Mouse (Mus musculus) heart, postnatal 4 days (tissue): Measurements from ENCODE around the gene Oas1d. TPM values are rescaled to one million over a fixed set of nuclear protein-coding genes. Genes with fewer than 3 reads are reported as not detected.
"Not testable (repeated sequence)": the region's sequence is repeated elsewhere in the genome, so short reads cannot be mapped to it uniquely, and the experiment has no call there.

Experiments used
- DNase-seq: peaks from one replicate; pipeline ENCODE4 v3.0.0; 2021
- total RNA-seq, 2 experiments: library from RNA; stranded (reverse); gene quantifications; 2 replicates each; pipeline ENCODE4 v1.2.3; 2021

Oas1d gene
- not detected for total RNA-seq

DNA sequence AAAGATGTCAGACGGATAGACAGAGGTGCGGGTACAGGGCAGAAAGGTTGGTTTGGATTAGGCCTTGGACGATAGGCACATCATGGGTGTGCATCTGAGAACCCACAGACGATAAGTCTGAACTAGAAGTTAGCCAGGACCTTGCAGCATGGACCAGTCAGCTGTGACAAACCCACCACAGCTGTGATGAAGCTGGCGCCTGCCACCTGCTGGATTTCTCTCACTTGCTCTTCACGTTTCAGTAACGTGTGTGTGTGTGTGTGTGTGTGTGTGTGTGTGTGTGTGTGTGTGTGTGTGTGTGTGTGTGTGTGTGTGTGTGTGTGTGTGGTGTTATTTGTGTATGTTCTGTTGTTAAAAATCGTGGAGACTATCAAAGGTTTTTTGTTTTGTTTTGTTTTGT is at the start of gene Oas1d:
Gene Oas1d, plus strand, starts transcription at position 333 of the 400 bp plus-strand sequence.
- DNase-seq = not testable (repeated sequence)

DNA sequence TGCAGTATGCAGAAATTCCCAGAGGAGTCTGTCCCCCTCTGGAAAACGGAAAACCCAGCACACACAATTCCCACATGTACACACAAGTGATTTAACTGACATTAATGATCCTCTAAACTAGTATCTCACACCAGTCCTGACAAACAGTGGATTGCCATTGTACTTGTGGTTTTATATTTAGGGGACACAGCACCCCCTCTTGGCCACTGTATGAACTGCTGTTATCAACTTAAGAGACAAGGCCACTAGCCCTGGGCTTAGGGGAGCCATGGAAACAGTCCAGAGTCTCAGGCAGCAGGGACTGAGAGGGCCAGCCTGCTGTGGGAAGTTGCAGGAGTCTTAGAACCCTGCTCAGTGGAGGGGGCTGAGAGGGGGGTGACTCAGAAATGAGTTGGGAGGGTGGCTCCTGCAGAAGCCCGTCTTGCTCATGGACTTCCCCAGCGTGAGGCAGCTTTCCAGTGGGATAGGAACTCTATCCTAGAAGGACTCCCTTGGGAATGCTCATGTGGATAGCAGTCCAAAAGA is 48.9 kb upstream of the Oas1d start:
- peak; percentile 8 for DNase-seq

DNA sequence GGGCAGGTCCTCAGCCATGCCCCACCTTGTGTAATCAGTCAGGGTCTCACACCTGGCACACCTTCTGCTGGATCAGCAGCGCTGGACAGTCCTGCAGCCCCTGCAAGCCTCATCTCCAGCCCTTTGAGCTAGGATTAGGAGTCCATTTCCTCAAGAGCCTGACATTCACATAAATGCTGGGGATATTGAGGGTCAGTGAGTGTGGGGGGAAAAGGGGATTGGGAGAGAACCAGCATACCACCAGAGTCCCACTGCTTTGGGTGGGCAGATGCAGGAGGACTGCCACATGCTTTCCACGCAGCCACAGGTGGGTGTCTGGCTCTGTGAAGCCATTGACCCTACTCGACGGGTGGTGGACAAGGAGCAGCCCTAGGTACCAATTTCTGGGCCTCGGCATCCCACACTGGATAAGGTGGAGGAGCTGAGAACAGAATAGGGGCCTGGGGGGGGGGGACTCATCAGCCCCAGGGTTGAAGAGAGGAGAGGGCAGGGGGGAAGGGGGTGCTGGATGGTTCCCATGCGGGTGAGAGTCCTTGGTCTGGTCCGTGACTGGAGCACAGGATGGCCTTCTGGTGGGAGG is 44.8 kb upstream of the Oas1d start:
- DNase-seq = no peak

DNA sequence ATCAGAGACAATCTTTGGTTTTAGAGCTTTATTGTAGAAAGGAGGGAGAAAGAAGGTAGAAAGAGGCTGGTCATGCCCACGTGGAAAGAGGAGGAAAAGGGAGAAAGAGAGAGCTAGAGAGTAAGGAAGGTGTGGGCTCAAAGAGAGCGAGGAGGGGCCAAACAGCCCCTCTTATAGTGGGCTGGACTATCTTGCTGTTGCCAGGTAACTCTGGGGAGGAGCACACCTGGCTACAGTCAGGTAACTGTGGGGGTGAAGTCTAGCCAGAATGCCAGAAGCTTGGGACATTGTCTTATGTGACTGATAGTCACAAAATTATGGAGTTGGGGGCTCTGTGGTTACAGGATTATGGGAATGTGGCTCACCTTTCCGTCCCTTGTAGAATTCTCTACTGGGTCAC is 44.3 kb upstream of the Oas1d start:
- DNase-seq = no peak

DNA sequence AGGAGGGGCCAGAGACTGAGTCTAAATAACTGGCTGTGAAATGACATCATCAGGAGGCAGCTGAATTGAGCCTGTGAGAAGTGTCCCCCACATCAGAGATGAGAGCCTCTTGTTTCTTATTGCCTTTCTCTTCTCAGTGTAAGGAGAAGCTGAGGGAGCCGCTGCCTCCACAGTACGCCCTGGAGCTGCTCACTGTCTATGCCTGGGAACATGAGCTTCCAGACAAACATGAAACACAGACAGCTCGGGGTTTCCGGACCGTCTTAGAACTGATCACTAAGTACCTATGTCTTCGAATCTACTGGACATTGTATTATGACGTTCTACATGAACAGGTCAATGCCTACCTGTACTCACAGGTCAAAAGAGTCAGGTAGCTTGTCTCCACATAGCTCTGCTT is 43.6 kb upstream of the Oas1d start:
- no peak for DNase-seq

DNA sequence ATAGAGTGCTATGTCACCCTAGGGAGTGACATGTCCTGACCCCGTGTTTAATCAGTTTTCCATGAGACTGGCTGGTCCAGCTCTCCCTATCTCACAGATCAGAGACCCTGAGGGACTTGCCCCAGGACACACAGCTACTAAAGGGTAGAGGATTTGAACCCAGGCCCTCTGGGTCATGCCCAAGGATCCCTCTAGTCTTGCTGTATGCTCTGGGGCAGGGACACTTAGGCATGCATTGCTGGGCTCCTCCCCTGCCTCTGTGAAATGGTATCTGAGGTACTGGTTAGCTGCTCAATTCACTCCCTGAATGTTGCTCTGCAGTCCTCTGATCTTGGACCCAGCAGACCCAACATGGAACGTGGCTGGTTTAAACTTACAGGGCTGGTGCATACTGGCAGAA is 42.9 kb upstream of the Oas1d start:
- no peak for DNase-seq

DNA sequence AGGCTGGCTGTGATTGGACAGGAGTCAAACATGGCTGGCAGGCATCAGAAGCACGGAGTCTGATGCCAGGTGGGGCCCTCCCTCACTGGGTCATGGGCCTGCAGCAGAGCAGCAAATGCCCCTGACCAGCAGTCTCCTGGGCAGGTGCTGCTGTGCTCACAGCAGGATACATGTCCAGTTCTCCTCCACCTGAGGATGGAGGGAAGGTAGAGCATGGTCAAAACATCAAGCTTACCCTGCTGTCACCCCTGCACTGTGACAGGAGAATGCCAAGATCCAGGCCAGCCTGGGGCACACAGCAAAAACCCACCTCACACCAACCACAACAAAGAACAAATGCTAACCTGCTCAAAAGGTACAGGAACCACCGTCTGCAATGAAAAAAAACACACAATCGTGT is 37.5 kb upstream of the Oas1d start:
- not testable (repeated sequence) for DNase-seq

DNA sequence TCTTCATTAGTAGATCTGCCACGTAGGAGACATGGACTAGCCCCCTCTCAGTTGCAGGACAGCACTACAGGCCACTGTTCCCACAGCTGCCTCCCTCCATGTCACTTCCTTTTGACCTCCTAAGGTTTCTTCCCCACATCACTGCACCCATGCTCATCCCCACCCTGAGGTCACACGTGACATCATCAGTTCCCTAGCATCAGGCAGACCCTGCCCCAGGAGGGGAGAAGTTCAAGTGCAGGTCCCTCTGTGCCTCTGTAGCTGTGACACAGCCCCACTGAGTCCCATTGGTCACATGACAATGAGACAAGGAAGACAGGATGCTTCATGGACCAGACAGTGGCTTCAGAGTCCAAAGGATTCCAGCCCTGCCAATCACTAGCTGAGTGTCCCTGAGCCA is 36.9 kb upstream of the Oas1d start:
- DNase-seq = not testable (repeated sequence)

DNA sequence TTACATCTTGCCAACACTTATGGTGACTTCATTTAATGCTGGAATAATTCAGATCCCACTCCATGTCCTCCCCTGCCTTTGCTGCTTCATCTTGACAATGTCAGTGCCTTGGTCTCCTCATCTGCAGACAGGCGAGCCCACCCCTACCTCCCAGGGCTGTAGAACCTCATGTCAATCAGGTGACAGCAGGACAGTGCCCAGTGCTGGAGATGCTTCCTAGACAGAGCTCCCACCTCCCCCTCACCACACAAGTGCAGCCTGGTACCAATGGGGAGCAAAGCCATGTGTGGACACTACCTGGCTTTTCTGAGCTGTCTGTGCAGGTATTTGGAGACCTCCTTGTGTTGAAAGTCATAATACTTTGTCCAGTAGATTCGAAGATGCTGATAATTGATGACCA is 35.5 kb upstream of the Oas1d start:
- not testable (repeated sequence) for DNase-seq

DNA sequence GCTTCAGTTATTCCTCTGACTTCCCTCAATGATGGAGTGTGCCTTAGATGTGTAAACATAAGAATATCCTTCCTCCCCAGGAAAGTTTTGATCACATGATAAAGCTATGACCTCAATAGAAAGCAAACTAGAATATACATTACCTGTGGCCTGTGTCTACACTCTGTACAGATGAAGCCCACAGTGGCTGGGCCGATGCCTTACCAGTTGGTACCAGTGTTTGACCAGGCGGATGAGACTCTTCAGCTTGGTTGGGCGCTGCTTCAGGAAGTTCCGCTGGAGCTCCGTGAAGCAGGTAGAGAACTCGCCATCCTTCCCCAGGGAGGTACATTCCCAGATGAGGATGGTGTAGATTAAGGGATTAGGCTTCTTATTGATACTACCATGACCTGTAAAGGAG is 32.7 kb upstream of the Oas1d start:
- DNase-seq = not testable (repeated sequence)

DNA sequence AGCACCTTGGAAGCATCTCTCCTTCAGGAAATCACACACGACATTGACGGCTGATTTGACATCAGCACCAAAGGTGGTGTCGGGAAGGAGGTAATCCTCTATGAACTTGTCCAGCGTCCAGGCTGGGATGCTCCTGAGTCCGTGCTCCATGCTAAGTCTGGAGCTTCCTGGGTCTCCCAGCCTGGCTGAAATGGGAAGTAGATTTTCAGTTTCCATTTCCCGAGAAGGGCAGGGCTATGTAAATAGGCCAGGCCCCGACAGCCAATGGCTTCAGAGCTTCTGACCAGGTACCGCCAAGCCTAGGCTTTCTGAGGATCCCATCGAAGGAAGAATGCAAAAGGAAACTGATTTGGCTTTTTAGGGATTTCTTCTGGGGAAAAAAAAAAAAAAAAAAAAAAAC is 26.9 kb upstream of the Oas1d start, which contains the start of gene Oas1g:
Gene Oas1g, minus strand, starts transcription at position 201 of the 400 bp plus-strand sequence.
- DNase-seq = not testable (repeated sequence)

DNA sequence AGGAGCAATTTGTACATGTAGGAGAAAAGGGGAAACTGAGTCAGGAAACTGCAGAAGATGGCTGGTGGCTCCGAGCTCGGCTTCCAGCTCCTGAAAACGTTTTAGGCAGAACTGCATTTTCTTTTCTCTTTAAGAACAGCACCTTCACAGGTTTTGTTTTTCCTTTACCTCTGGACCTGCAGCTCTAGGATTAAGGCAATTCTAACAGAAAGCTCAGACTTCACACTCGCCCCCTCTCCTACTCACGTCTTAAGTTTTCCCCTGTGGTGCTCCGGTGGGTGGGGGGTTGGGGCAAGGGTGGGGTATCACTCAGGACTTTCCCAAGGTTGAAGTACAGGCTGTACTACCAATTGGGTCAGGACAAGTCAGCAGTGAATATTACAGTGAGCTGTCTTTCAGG is 26.5 kb upstream of the Oas1d start:
- no peak for DNase-seq

DNA sequence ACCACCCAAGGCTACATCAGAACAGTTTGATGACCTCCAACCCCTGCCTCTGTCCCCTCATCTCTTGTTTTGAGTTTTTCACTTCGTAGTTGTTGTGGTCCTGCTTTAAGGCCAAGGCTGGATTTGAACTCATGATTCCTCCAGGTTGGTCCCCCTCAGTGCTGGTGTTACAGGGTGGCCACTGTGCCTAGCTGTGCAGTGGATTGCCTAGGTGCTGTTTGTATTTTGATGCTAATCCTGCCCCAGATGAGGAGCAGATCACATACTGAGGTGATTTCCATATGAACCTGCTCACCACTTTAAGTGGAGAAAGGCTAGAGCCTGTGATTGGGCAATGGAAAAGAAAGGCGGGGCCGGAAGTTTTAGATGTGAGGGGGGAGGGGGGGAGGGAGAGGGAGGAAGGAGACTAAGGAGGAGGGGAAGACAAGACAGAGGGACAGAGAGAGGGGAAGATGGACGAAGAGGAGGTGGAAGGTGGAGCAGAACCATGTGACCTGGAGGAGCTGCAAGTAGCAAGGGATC is 26.0 kb upstream of the Oas1d start:
- DNase-seq = not testable (repeated sequence)

DNA sequence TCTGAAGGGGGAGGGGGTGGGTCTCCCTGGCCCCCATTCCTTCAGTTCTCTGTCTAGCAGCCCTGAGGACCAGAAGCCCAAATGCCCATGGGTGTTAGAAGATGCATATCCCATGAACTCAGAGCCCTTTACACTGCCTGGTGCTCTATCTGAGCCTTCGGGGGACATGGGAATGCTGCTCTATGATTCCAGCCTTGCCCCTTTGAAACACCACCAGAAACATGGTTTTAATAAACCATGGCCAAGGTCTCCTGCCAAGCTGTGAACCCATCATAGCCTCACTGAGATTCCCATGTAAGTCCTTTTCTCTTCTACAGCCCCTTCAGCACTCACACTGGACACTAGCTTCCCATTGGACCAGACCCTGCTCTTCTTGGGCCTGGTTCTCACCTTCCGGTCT is 24.3 kb upstream of the Oas1d start:
- DNase-seq = no peak

DNA sequence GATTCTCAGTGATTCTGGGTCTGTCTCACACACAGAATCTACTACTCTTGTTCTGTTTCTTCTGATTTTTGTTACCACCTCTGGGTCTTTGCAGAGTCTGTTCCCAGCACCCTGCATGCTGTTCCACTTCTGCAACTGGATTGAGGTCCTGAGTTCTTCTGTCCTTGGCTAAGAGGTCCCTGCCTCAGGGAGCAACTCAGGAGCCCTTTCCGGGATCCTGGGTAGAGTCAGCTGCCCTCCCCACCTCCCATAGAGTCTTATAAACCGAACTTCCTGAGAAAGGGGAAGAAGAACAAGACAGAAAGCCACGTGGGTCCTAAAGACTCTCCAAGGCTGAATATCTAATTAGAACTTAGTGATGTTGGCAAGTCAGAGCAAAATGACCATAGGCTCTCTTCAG is 23.3 kb upstream of the Oas1d start:
- no peak for DNase-seq

DNA sequence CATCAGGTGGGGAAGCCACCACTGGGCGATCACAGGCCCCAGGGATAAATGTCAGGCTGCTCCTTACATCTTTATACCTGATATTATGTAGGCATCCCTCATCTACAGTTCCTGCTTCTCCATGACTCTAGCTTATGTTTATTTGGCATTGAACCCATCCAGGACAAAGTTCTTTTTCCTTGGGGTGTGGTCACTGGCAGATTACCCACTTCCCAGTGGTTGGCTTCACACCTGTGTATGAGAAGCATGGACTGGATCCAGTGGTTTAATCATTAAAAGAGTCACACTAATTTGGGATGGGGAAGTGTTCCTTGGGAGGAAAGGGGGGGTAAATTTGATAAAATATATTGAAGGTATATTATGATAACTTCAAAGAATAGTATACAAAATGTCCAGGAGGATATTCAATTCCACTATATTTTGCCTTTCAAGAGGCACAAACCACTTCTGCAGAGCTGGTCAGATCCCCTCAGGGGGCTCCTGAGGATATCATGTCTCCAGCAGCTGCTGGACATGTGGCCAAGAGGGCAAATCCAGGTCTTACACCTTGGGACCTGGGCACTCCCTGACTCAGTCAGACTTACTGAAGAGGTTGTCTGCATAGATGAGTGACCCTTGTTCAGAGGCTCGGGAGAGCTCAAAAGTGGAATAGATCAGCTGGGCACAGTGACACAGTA is 22.6 kb upstream of the Oas1d start:
- not testable (repeated sequence) for DNase-seq

DNA sequence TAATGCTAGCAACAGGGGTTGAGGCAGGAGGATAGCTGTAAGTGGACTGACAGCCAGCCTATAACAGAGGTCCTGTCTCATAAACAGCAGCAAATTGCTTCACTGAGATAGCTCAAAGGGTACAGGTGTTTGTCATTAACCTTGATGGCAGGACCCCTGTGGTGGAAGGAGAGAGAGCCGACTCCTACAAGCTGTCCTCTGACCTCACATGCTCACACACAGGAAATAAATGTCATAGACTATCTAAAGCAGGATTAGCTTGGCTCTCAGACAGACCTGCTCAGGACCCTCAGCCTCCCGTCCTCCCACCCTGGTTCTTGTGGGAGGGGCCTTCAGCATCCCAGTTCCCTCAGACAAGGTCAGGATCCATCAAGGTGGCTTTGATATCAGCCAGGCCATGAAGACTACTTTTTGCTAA is 22.1 kb upstream of the Oas1d start:
- no peak for DNase-seq

DNA sequence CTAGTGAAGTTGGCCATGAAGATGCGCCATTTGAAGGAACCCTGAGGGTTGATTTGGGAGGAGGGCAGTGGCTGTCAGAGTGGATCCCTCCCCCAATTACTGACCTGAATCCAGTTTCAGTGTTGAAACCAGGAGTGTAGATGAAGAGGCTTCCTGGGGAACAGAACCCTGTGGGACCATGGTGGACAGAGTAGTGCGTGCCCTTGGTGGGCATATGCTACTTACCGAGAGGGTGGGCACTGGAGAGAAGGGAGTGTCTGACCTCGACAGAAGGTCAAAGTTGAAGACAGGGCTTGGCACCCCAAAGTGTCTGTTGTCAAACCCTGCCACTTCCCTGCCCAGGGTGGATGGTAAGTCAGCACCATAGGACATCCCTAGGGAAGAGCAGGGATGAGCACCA is 20.5 kb upstream of the Oas1d start:
- DNase-seq = not testable (repeated sequence)

DNA sequence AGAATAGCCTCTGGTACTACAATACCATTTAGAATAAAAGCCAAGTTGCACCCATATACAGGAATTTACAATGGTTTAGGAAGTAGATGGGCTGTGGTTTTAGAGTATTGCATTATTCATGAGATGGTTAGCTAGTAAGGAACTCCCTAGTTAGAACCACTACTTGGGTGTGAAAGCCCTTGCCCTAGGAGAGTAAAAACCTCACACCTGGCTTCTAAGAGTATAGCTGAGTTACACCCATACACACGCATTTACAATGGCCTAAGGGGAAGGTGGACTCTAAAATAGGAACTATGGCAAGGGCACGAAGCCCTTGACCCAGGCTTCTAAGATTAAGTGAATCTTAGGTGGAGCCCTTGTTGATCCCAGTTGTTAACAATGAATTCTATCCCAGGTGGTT is 19.6 kb upstream of the Oas1d start:
- not testable (repeated sequence) for DNase-seq

DNA sequence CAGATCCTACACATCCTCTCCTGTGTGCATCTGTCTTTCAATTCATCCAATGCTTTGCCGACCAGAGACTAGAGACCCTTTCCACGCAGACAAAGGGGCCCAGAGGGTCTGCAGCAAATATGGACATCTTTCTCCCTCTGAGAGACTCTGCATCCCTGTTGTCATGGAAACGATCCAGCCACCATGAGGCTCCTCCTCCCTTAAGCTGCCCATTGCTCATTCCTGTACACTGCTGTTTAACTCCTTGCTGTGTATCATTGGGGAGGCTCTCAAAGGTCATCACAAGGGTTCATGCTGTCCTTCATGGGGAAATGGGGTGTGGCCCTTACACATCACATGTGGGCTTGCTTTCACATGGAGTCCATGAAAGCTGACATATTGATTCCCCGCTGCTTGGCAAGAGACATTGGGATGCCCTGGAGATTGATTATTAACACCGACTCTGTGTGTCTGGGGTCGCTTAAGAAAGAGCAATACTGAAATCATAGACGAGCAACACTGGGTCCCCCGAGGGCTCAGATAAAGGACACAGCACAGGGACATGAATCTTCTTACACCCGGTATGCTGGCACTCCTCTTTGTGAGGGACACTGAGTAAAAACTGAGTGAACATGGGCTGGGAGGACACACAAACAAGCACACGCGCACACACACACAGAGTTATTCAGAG is 19.0 kb upstream of the Oas1d start:
- DNase-seq = no peak

DNA sequence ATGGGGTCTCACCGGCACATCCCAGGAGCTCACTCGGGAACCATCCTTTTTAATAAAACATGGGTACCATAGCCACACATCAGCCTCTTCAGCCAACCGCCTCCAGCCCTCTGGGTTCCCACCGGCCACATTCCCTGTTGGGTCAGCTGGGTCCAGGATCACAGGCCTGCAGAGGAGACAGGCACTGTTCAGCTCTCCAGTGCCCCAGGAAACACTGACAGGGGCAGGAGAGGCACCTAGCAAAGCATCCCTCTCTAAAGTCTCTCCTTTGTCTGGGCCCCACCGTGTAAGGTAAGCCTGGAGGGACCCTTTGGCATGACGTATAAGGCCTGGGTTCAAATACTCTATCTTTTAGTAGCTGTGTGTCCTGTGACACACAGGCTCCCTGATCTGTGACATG is 16.0 kb upstream of the Oas1d start:
- DNase-seq = no peak

DNA sequence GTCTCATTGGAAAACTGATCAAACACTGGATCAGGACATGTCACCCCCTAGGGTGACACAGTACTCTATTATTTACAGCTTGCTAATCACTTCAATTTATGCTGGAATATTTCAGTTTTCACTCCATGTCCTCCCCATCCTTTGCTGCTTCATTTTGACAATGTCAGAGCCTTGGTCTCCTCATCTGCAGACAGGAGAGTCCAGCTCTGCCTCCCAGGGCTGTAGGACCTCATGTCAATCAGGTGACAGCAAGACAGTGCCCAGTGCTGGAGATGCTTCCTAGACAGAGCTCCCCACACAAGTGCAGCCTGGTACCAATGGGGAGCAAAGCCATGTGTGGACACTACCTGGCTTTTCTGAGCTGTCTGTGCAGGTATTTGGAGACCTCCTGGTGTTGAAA is 15.6 kb upstream of the Oas1d start:
- no peak for DNase-seq

DNA sequence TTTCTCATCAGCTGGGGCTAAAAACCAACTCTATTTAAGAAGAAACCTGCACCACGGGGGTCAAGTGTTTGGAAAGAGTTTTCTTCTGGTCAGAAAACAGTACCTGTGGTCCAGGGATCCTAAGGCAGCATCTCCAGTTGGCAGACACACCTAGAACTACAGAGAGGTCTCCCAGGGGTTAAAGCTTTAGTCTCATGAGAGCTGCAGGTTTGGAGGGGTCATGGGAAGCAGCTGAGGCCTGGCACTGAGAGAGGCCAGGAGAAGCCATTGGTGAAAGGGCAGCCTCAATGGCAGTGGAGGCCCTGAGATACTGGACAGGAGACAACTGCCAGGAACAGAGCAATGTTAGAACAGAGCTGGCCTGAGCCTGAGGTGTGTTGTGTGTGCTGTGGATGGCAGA is 13.7 kb upstream of the Oas1d start:
- DNase-seq = no peak
